Mouse (Mus musculus): ENCODE measurements around the gene Cemip.

- no peak for TF ChIP-seq POLR2A (IDR thresholded peaks at IDR 0.05; ENCODE audit: insufficient read depth, low read depth, low read length)
- no peak for TF ChIP-seq CTCF (IDR thresholded peaks at IDR 0.05)
Measured at GRCm38 (mm10) chr7:83902296-83903145, 183.8 kb downstream of the Cemip start.
